Mouse (Mus musculus): ENCODE results near the gene Mov10l1.

DNA sequence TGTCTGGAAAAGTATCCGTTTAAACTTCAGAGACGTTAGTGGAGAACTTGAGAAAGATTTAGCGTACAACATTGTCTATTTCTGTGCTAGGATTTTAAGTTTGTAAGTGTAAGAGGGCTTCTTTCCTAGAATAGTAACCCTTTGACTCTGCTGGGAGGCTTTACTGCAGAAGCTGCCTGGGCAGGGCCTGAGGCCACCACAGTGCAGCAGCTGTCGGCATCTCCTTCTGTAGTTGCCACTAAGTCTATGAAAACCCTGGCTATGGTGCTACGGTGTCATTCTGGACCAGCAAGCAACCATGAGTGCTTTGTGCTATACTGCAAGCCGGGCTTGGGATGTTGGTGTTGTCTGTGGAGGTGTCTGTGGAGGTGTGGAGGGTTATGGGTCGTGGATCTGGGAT, 37.8 kb downstream of the Mov10l1 start:
- TF ChIP-seq CTCF (IDR thresholded peaks at IDR 0.05; ENCODE audit: low read depth) (no peak), EP300 (IDR thresholded peaks at IDR 0.05; ENCODE audit: low read depth) (no peak)
